Mouse (Mus musculus): ENCODE data around the gene Ankrd34a.

DNA sequence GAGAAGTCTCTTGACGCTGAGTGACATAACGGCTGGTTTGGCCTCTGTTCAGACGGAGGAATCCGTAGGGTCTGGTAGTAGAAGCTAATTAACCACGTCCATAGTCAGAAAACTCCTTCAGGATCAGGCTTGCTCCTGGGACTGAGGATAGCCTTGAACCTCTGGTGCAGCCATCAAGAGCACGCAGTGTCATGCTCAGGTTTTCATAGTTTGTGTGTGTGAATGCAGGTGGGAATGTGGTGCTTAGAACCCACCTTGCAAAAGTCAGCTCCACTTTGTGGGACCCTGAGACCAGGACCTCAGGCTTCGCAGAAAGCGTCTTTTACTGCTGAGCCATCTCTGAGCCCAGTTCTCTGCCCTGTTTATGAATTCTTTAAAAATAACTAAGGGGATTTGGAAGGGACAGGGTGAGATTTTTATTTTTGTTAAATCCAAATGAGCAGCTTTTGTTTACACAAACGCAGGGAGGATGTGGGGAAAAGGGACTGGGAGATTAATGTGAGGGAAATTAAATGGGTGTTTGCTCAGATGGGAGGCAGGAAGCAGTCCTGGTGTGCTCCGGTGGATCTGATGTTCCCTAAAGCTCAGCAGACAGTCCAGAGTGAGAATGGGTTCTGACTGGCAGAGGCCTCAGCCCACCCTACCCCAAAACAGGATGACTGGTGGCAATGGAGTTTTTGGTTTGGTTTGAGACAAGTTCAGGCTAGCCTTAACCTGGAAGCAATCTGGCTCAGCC is 34.3 kb upstream of the Ankrd34a start:
- TF ChIP-seq POLR2A (IDR thresholded peaks at IDR 0.05; ENCODE audit: control insufficient read depth, low read depth, low read length) (no peak), CTCF (IDR thresholded peaks at IDR 0.05; ENCODE audit: control insufficient read depth, insufficient read depth, insufficient replicate concordance, low read depth, low read length) (no peak)
